Mouse (Mus musculus) layer of hippocampus, adult 2 months (tissue): ENCODE data around the gene Slc35e3. TPM values are rescaled to one million over a fixed set of nuclear protein-coding genes. Genes with fewer than 3 reads are reported as not detected.

Source experiments
- DNase-seq, 2 experiments: peaks; one replicate each; pipeline ENCODE4 v3.0.0; 2022; ENCODE audit warnings: low spot score in 2 of 2
- H3K27ac ChIP-seq: fragments of 200-600 bp; 2 replicates; pipeline ENCODE4 v1.8.1; 2022
- H3K4me3 ChIP-seq: fragments of 200-600 bp; 2 replicates; pipeline ENCODE4 v1.8.1; 2022; ENCODE audit warnings: mild to moderate bottlenecking
- CTCF ChIP-seq: fragments of 200-600 bp; conservative IDR thresholded peaks from 2 replicates; pipeline ENCODE4 v1.8.1; 2022; ENCODE audit warnings: antibody characterized with exemption, mild to moderate bottlenecking, moderate library complexity
- total RNA-seq, 2 experiments: library from RNA; stranded (reverse); gene quantifications; 2 replicates each; pipeline ENCODE4 v1.2.3; 2021

Gene Slc35e3
- total RNA-seq, 2 experiments from 2014 or later: 31.4 to 33.1 TPM

- TF ChIP-seq CTCF: no peak
- H3K4me3 ChIP-seq: no peak overlapping the region
- no peak for DNase-seq
These were observed 51.8 kb downstream of the Slc35e3 start for GRCm38 (mm10) chr10:117694255-117694953.

GRCm38 (mm10) chr10:117692953-117693352, 53.2 kb downstream of the Slc35e3 start:
- no peak for TF ChIP-seq CTCF
- no peak for DNase-seq
- no peak overlapping the region for H3K27ac ChIP-seq
- no peak overlapping the region for H3K4me3 ChIP-seq

More at GRCm38 (mm10) chr10:117694255-117694953, 51.8 kb downstream of the Slc35e3 start:
- no peak overlapping the region for H3K27ac ChIP-seq

GRCm38 (mm10) chr10:117692173-117692572, 54.0 kb downstream of the Slc35e3 start:
- no peak for DNase-seq
- TF ChIP-seq CTCF: peak; percentile 66
- no peak overlapping the region for H3K27ac ChIP-seq
- no peak overlapping the region for H3K4me3 ChIP-seq

- no peak overlapping the region for H3K27ac ChIP-seq
- H3K4me3 ChIP-seq: no peak overlapping the region
- DNase-seq: no peak
- no peak for TF ChIP-seq CTCF
These were observed 54.7 kb downstream of the Slc35e3 start for GRCm38 (mm10) chr10:117691389-117691968.

- TF ChIP-seq CTCF: no peak
- Histone ChIP-seq H3K4me3 (no peak overlapping the region), H3K27ac (no peak overlapping the region)
- DNase-seq: no peak
These were observed 55.3 kb downstream of the Slc35e3 start for GRCm38 (mm10) chr10:117690770-117691296.

GRCm38 (mm10) chr10:117690101-117690352, 56.1 kb downstream of the Slc35e3 start:
- no peak for DNase-seq
- no peak for TF ChIP-seq CTCF
- H3K4me3 ChIP-seq: no peak overlapping the region
- no peak overlapping the region for H3K27ac ChIP-seq

GRCm38 (mm10) chr10:117689297-117690100, 56.7 kb downstream of the Slc35e3 start:
- H3K27ac ChIP-seq: no peak overlapping the region
- no peak overlapping the region for H3K4me3 ChIP-seq
- no peak for DNase-seq
- no peak for TF ChIP-seq CTCF

- peak; percentile 65 for TF ChIP-seq CTCF
- DNase-seq: no peak
- no peak overlapping the region for H3K4me3 ChIP-seq
- H3K27ac ChIP-seq: no peak overlapping the region
These were observed 57.7 kb downstream of the Slc35e3 start for GRCm38 (mm10) chr10:117688204-117689151.

GRCm38 (mm10) chr10:117687577-117687976, 58.6 kb downstream of the Slc35e3 start:
- DNase-seq: no peak
- Histone ChIP-seq H3K27ac (no peak overlapping the region), H3K4me3 (no peak overlapping the region)
- TF ChIP-seq CTCF: no peak

GRCm38 (mm10) chr10:117687018-117687417, 59.1 kb downstream of the Slc35e3 start:
- no peak overlapping the region for H3K4me3 ChIP-seq
- DNase-seq: no peak
- no peak for TF ChIP-seq CTCF
- no peak overlapping the region for H3K27ac ChIP-seq

- DNase-seq: no peak
- no peak overlapping the region for H3K27ac ChIP-seq
- TF ChIP-seq CTCF: no peak
- no peak overlapping the region for H3K4me3 ChIP-seq
These were observed 60.1 kb downstream of the Slc35e3 start for GRCm38 (mm10) chr10:117685849-117686591.
